Mouse (Mus musculus): ENCODE data around the gene Teddm2. TPM values are rescaled to one million over a fixed set of nuclear protein-coding genes. Genes with fewer than 3 reads are reported as not detected.
A peak's percentile ranks its signal among the peaks of the same experiment; 100 is the strongest.

The Teddm2 gene
- polyA plus RNA-seq, 1 experiment: 0.93 TPM

GRCm38 (mm10) chr1:153908741-153909140 is 8.7 kb upstream of the Teddm2 start:
- 90% methylated on average over 4 of the region's 4 CpGs for WGBS
- no peaks in the 10 kb centered on the region for H3K4me1 ChIP-seq (replicated peaks; ENCODE audit: control insufficient read depth, insufficient read depth, low read length)
- TF ChIP-seq POLR2A (IDR thresholded peaks at IDR 0.05; ENCODE audit: control insufficient read depth, extremely low read depth, insufficient read depth, low read length, poor library complexity) (no peak), CTCF (IDR thresholded peaks at IDR 0.05; ENCODE audit: borderline replicate concordance, control insufficient read depth, extremely low read depth, insufficient read depth, low read length, poor library complexity) (no peak)
- H3K36me3 ChIP-seq (ENCODE audit: control insufficient read depth, insufficient read depth, low read length): peaks cover 53% of the 10 kb centered on the region
- no peak overlapping the region for H3K27ac ChIP-seq (ENCODE audit: control insufficient read depth, insufficient read depth, low read length)
- H3K27me3 ChIP-seq (ENCODE audit: control insufficient read depth, insufficient read depth, low read length): no peaks in the 10 kb centered on the region
- no peak overlapping the region for H3K4me3 ChIP-seq (ENCODE audit: control insufficient read depth, insufficient read depth, low read length)
- DNase-seq: no peak

- H3K4me3 ChIP-seq (ENCODE audit: control insufficient read depth, insufficient read depth, low read length): no peak overlapping the region
- no peaks in the 10 kb centered on the region for H3K27me3 ChIP-seq (ENCODE audit: control insufficient read depth, insufficient read depth, low read length)
- H3K36me3 ChIP-seq (ENCODE audit: control insufficient read depth, insufficient read depth, low read length): peaks cover 58% of the 10 kb centered on the region
- 93% methylated on average over 6 of the region's 6 CpGs for WGBS
- DNase-seq: no peak
- no peaks in the 10 kb centered on the region for H3K4me1 ChIP-seq (replicated peaks; ENCODE audit: control insufficient read depth, insufficient read depth, low read length)
- H3K27ac ChIP-seq (ENCODE audit: control insufficient read depth, insufficient read depth, low read length): no peak overlapping the region
- TF ChIP-seq POLR2A (IDR thresholded peaks at IDR 0.05; ENCODE audit: control insufficient read depth, extremely low read depth, insufficient read depth, low read length, poor library complexity): no peak
- TF ChIP-seq CTCF (IDR thresholded peaks at IDR 0.05; ENCODE audit: borderline replicate concordance, control insufficient read depth, extremely low read depth, insufficient read depth, low read length, poor library complexity): no peak
Observed at GRCm38 (mm10) chr1:153908208-153908607, 8.2 kb upstream of the Teddm2 start.

- H3K27ac ChIP-seq (ENCODE audit: control insufficient read depth, insufficient read depth, low read length): no peak overlapping the region
Observed at GRCm38 (mm10) chr1:153905884-153906283, 5.9 kb upstream of the Teddm2 start.

GRCm38 (mm10) chr1:153904236-153904635 is 4.2 kb upstream of the Teddm2 start:
- DNase-seq: no peak
- H3K4me1 ChIP-seq (replicated peaks; ENCODE audit: control insufficient read depth, insufficient read depth, low read length): peaks cover 9% of the 10 kb centered on the region
- H3K27me3 ChIP-seq (ENCODE audit: control insufficient read depth, insufficient read depth, low read length): no peaks in the 10 kb centered on the region
- H3K4me3 ChIP-seq (ENCODE audit: control insufficient read depth, insufficient read depth, low read length): no peak overlapping the region
- WGBS: 98% methylated on average over 14 of the region's 14 CpGs
- H3K27ac ChIP-seq (ENCODE audit: control insufficient read depth, insufficient read depth, low read length): no peak overlapping the region
- no peak for TF ChIP-seq CTCF (IDR thresholded peaks at IDR 0.05; ENCODE audit: borderline replicate concordance, control insufficient read depth, extremely low read depth, insufficient read depth, low read length, poor library complexity)
- TF ChIP-seq POLR2A (IDR thresholded peaks at IDR 0.05; ENCODE audit: control insufficient read depth, extremely low read depth, insufficient read depth, low read length, poor library complexity): no peak
- H3K36me3 ChIP-seq (ENCODE audit: control insufficient read depth, insufficient read depth, low read length): peaks cover 54% of the 10 kb centered on the region

More at GRCm38 (mm10) chr1:153905884-153906283, 5.9 kb upstream of the Teddm2 start:
- peaks cover 61% of the 10 kb centered on the region for H3K36me3 ChIP-seq (ENCODE audit: control insufficient read depth, insufficient read depth, low read length)
- no peak overlapping the region for H3K4me3 ChIP-seq (ENCODE audit: control insufficient read depth, insufficient read depth, low read length)
- H3K27me3 ChIP-seq (ENCODE audit: control insufficient read depth, insufficient read depth, low read length): no peaks in the 10 kb centered on the region
- no peak for TF ChIP-seq CTCF (IDR thresholded peaks at IDR 0.05; ENCODE audit: borderline replicate concordance, control insufficient read depth, extremely low read depth, insufficient read depth, low read length, poor library complexity)
- TF ChIP-seq POLR2A (IDR thresholded peaks at IDR 0.05; ENCODE audit: control insufficient read depth, extremely low read depth, insufficient read depth, low read length, poor library complexity): no peak
- 98% methylated on average over 3 of the region's 3 CpGs for WGBS
- no peak for DNase-seq
- H3K4me1 ChIP-seq (replicated peaks; ENCODE audit: control insufficient read depth, insufficient read depth, low read length): peaks cover 6% of the 10 kb centered on the region

DNA sequence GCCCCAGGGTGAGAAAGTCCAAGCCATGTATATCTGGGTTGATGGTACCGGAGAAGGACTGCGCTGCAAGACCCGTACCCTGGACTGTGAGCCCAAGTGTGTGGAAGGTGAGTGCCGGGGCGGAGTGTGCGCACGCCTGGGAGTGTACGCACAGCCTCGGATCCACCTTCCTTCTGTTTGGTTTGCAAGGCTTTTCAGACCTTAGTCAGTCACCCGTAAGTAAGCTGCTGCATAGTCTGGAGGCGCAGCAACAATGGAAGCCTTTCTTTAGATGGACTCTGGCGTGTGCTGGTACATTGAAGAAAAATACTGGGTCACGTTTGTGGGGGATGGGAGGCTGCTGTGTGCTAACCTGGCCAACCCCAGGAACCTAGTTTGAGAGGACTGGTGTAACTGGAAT is 3.0 kb upstream of the Teddm2 start:
- peaks cover 13% of the 10 kb centered on the region for H3K4me1 ChIP-seq (replicated peaks; ENCODE audit: control insufficient read depth, insufficient read depth, low read length)
- no peak overlapping the region for H3K27ac ChIP-seq (ENCODE audit: control insufficient read depth, insufficient read depth, low read length)
- TF ChIP-seq CTCF (IDR thresholded peaks at IDR 0.05; ENCODE audit: borderline replicate concordance, control insufficient read depth, extremely low read depth, insufficient read depth, low read length, poor library complexity): no peak
- no peak for TF ChIP-seq POLR2A (IDR thresholded peaks at IDR 0.05; ENCODE audit: control insufficient read depth, extremely low read depth, insufficient read depth, low read length, poor library complexity)
- H3K4me3 ChIP-seq (ENCODE audit: control insufficient read depth, insufficient read depth, low read length): no peak overlapping the region
- WGBS: 98% methylated on average over 13 of the region's 13 CpGs
- H3K27me3 ChIP-seq (ENCODE audit: control insufficient read depth, insufficient read depth, low read length): no peaks in the 10 kb centered on the region
- DNase-seq: no peak
- H3K36me3 ChIP-seq (ENCODE audit: control insufficient read depth, insufficient read depth, low read length): peaks cover 47% of the 10 kb centered on the region

DNA sequence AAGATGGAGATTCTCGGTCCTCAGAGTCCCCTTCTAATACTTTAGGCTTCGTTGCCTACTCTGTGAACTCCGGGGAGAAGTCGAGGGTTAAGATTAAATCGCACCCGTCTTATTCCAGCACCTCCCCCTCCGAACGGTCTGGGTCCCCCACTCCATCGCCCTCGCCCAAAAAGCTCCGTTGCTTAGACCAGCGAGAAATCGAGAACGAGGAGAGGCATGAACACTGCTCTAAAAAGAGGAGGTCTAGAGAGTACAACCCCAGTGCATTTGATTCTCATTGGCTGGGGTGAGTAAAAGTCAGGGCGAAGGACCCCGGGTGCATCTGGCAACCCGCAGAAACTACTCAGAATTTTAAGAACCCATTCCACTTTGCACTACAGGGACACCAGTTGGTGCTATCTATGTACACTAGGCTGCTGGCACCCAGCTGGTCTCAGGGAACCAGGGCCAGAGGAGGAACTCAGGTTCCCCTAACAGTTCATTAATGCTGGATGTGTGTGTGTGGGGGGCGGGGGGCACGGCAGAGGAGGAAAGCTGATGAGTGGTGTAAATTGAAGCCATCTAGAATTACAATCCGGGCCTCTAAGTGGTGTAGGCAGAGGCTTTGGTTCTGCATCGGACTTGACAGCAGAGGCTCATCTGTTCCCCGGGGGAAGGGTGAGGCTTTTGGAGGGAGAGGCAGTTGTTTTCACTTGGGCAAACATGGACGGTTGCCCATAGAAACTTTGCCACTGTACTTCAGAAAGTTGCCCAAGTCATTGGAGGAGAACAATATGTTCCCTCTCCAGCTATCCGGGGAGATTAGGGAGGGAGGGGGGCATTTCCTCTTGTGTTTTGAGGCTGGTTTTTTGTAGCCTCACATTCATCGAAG is 1.1 kb upstream of the Teddm2 start:
- H3K4me3 ChIP-seq (ENCODE audit: control insufficient read depth, insufficient read depth, low read length): peak overlapping the region; percentile 90
- WGBS: 5% methylated on average over 25 of the region's 25 CpGs
- peaks cover 13% of the 10 kb centered on the region for H3K4me1 ChIP-seq (replicated peaks; ENCODE audit: control insufficient read depth, insufficient read depth, low read length)
- TF ChIP-seq CTCF (IDR thresholded peaks at IDR 0.05; ENCODE audit: borderline replicate concordance, control insufficient read depth, extremely low read depth, insufficient read depth, low read length, poor library complexity) (no peak), POLR2A (IDR thresholded peaks at IDR 0.05; ENCODE audit: control insufficient read depth, extremely low read depth, insufficient read depth, low read length, poor library complexity) (no peak)
- no peak overlapping the region for H3K27ac ChIP-seq (ENCODE audit: control insufficient read depth, insufficient read depth, low read length)
- no peaks in the 10 kb centered on the region for H3K27me3 ChIP-seq (ENCODE audit: control insufficient read depth, insufficient read depth, low read length)
- DNase-seq: peak; percentile 32
- H3K36me3 ChIP-seq (ENCODE audit: control insufficient read depth, insufficient read depth, low read length): peaks cover 27% of the 10 kb centered on the region

Measured in thymus, adult 2 months (tissue).